Mouse (Mus musculus): ENCODE results near the gene Son. TPM values are rescaled to one million over a fixed set of nuclear protein-coding genes. Genes with fewer than 3 reads are reported as not detected.
A peak's percentile ranks its signal among the peaks of the same experiment; 100 is the strongest.

Son gene
- polyA plus RNA-seq, 1 experiment from 2014 or later: 110 TPM

DNA sequence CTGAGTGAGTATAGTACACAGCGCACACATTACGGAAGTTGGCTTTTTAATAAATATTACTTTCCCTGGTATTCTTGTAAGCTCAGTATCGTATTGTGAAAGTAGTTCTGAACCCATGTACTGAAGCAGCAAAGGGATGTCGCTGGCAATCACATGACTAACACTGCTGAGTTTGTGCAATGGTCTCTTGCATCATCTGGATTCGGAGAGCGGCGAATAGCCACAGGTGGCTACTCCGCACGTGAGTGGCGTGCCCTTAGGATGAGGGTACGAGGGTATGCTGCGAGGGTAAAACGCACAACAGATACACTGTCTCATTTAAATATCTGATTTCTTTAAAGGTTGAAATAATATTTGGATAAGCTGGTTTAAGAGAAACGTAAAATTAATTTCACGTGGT lies 80.1 kb downstream of the Son start:
- ATAC-seq (ENCODE audit: borderline replicate concordance, extremely low read depth, low FRiP score, low TSS enrichment): no peak
- WGBS: 80% methylated on average over 15 of the region's 15 CpGs
- H3K27me3 ChIP-seq: no peaks in the 10 kb centered on the region
- no peaks in the 10 kb centered on the region for H3K36me3 ChIP-seq
- peak overlapping the region; percentile 94 for H3K4me3 ChIP-seq
- no peak overlapping the region for H3K27ac ChIP-seq
- H3K4me1 ChIP-seq: peaks cover 27% of the 10 kb centered on the region
- no peak overlapping the region for H3K9ac ChIP-seq
- peak overlapping the region; percentile 55 for H3K4me2 ChIP-seq
- H3K9me3 ChIP-seq: no peaks in the 10 kb centered on the region

DNA sequence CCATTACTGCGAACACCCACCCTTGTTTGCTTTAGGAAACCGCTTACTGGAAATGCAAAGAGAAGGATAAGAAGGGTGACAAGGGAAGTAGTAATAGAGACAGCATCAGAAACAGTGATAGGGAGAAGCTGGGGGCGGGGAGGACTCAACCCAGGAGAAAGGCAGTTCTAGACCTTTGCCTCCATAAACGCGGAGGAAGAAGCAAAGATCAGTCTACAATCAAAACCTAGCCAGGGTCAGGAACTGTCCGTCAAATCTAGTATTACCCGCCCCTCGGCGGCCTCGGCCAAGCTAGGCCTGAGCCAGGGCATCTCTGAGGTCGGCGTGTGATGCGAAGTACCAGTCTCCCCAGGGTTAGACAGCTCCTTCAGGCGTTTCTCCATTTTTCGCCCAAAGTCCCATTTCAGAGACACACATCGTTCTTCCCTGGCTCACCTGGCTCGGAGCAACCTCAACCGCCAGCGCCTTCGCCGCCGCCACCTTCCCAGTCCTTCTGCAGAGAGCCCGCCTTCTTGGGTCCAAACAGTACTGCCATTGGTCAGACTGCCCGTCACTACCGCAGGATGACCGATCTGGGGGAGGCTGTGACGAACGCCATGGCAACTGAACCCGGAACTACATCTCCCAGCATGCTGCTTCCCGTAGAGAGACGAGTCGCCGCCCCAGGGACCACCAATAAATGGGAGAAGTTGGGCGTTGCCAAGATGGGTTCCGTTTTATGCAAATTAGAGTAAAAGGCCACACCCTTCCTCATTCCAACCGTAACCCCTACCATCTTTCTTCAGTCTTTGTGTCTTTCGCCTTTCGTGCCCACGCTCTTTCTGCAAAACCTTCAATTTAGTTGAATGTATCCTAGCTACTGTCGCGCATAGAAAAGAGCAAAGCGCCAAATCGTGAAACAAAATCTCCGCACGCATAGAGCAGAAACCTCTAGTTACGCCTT lies 81.1 kb downstream of the Son start, which contains the start of gene Cryzl1:
Gene Cryzl1 (minus strand): TSS at position 853 of the 943 bp plus-strand sequence.
- Histone ChIP-seq H3K4me2 (peak within 1 kb of the TSS; percentile 64), H3K9me3 (no peaks in the 10 kb centered on the region), H3K4me3 (peak within 1 kb of the TSS; percentile 94), H3K27me3 (no peaks in the 10 kb centered on the region), H3K27ac (peak within 1 kb of the TSS; percentile 88), H3K4me1 (peaks cover 27% of the 10 kb centered on the region), H3K9ac (peak within 1 kb of the TSS; percentile 82), H3K36me3 (no peaks in the 10 kb centered on the region)
- ATAC-seq (ENCODE audit: borderline replicate concordance, extremely low read depth, low FRiP score, low TSS enrichment): peak; percentile 96
- under 1% methylated on average over 46 of the region's 46 CpGs for WGBS

Other genes starting within 250 kb of the Son start
- 45.0 and 49.5 TPM in 2 replicates for gene Il10rb, start 241.3 kb upstream of the Son start, polyA plus RNA-seq (2015; fragmentation: Nextera tagmentation; extraction: Ambion mirVana)
- 61.5 and 68.0 TPM in 2 replicates for gene Ifnar1, start 162.3 kb upstream of the Son start, polyA plus RNA-seq (2015; fragmentation: Nextera tagmentation; extraction: Ambion mirVana)
- gene Ifngr2, start 100.4 kb upstream of the Son start, polyA plus RNA-seq (2015; fragmentation: Nextera tagmentation; extraction: Ambion mirVana): 47.9 and 50.2 TPM in 2 replicates
- 40.4 and 45.3 TPM in 2 replicates for gene Tmem50b, start 49.7 kb upstream of the Son start, polyA plus RNA-seq (2015; fragmentation: Nextera tagmentation; extraction: Ambion mirVana)
- 2.0 and 3.3 TPM in 2 replicates for gene Dnajc28, start 28.5 kb upstream of the Son start, polyA plus RNA-seq (2015; fragmentation: Nextera tagmentation; extraction: Ambion mirVana)
- gene Gart, start 554 bp upstream of the Son start, polyA plus RNA-seq (2015; fragmentation: Nextera tagmentation; extraction: Ambion mirVana): 111 and 118 TPM in 2 replicates
- 25.4 and 26.2 TPM in 2 replicates for gene Donson, start 41.3 kb downstream of the Son start, polyA plus RNA-seq (2015; fragmentation: Nextera tagmentation; extraction: Ambion mirVana)
- gene Cryzl1, start 81.5 kb downstream of the Son start, polyA plus RNA-seq (2015; fragmentation: Nextera tagmentation; extraction: Ambion mirVana): 71.4 and 74.6 TPM in 2 replicates
- 19.5 and 20.3 TPM in 2 replicates for gene Itsn1, start 81.8 kb downstream of the Son start, polyA plus RNA-seq (2015; fragmentation: Nextera tagmentation; extraction: Ambion mirVana)